Mouse (Mus musculus) midbrain, embryonic 16.5 days (tissue): ENCODE measurements around the gene Lrrc8d. TPM values are rescaled to one million over a fixed set of nuclear protein-coding genes. Genes with fewer than 3 reads are reported as not detected.

Source experiments
- ATAC-seq: fragments of 200-750 bp; cut with Nextera tagmentation; 2 replicates; pipeline ENCODE4 v1.8.0; 2017; ENCODE audit warnings: moderate TSS enrichment
- H3K27ac ChIP-seq: fragments of 300-500 bp; sonication (generic); 2 replicates; pipeline ENCODE4 v1.5.1; 2014; ENCODE audit warnings: mild to moderate bottlenecking, low read length, mixed read lengths
- H3K27me3 ChIP-seq: fragments of 300-500 bp; sonication (generic); 2 replicates; pipeline ENCODE4 v1.6.1; 2014; ENCODE audit warnings: low read depth, low read length, mixed read lengths; ENCODE audit not compliant: control insufficient read depth, insufficient read depth
- H3K36me3 ChIP-seq: fragments of 300-500 bp; sonication (generic); 2 replicates; pipeline ENCODE4 v1.6.1; 2014; ENCODE audit warnings: mild to moderate bottlenecking, low read length, moderate library complexity, mixed read lengths; ENCODE audit not compliant: control insufficient read depth, insufficient read depth
- H3K4me1 ChIP-seq: fragments of 300-500 bp; sonication (generic); 2 replicates; pipeline ENCODE4 v1.6.1; 2014; ENCODE audit warnings: mild to moderate bottlenecking, low read length, mixed read lengths; ENCODE audit not compliant: control insufficient read depth, insufficient read depth
- H3K4me2 ChIP-seq: fragments of 300-500 bp; sonication (generic); 2 replicates; pipeline ENCODE4 v1.6.1; 2014; ENCODE audit warnings: mild to moderate bottlenecking, low read length, mixed read lengths
- H3K4me3 ChIP-seq: fragments of 300-500 bp; sonication (generic); 2 replicates; pipeline ENCODE4 v1.5.1; 2014; ENCODE audit warnings: low read depth, mild to moderate bottlenecking, low read length, moderate library complexity, mixed read lengths
- H3K9ac ChIP-seq: fragments of 300-500 bp; sonication (generic); 2 replicates; pipeline ENCODE4 v1.6.1; 2014; ENCODE audit warnings: low read depth, low read length, mixed read lengths
- H3K9me3 ChIP-seq: fragments of 300-500 bp; sonication (generic); replicated peaks from 2 replicates; pipeline ENCODE4 v1.6.1; 2014; ENCODE audit warnings: mild to moderate bottlenecking, low read length, mixed read lengths; ENCODE audit not compliant: control insufficient read depth, poor library complexity, severe bottlenecking
- WGBS: fragments of 180-500 bp; shearing (Covaris S2); extraction: QIAGEN DNeasy Blood & Tissue Kit; methylation state at CpG from one replicate; pipeline ENCODE4 v1.1.7; 2014; 5-methylcytosine and 5-hydroxymethylcytosine counted together
- polyA plus RNA-seq: library from polyadenylated mRNA; unstranded; fragments of >200 nt; fragmentation: Nextera tagmentation; extraction: Ambion mirVana; gene quantifications from 2 replicates; pipeline ENCODE4 v1.2.1, GENCODE M21; 2015

Lrrc8d gene
- polyA plus RNA-seq, 1 experiment from 2014 or later, result 33.9 TPM

DNA sequence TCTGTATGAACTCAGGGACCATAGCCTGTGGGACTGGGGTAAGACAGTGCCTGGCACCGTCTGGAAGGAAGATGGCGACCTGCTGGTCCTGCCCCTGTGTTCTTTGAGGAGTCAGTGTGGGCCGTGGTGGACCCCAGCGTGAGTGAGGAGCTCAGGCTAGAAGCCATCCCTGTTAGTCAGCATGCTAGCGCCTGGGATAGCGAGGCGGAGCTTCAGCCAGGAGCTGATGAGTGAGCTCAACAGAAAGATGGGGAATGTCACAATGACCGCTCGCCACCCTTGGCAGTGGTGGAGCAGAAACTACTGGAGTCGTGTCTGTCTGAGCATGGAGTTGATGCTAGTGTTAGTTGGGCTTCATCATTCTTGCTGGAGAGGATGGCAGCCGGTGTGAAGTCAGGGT, 109.3 kb downstream of the Lrrc8d start:
- no peak overlapping the region for H3K4me2 ChIP-seq
- H3K4me3 ChIP-seq, result no peak overlapping the region
- no peak for ATAC-seq
- WGBS, result 90% methylated on average over 11 of the region's 11 CpGs
- H3K36me3 ChIP-seq, result peaks cover 25% of the 10 kb centered on the region
- no peak overlapping the region for H3K27ac ChIP-seq
- peaks cover 7% of the 10 kb centered on the region for H3K9me3 ChIP-seq
- no peaks in the 10 kb centered on the region for H3K4me1 ChIP-seq
- H3K27me3 ChIP-seq, result no peaks in the 10 kb centered on the region
- H3K9ac ChIP-seq, result no peak overlapping the region

DNA sequence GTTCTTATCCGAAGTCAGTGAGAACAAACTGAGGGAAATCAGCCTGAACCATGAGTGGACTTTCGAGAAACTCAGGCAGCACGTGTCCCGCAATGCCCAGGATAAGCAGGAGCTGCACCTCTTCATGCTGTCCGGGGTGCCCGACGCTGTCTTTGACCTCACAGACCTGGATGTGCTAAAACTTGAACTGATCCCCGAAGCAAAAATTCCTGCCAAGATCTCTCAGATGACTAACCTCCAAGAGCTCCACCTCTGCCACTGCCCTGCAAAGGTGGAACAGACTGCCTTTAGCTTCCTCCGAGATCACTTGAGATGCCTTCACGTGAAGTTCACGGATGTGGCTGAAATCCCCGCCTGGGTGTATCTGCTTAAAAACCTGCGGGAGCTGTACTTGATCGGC, 113.3 kb downstream of the Lrrc8d start:
- H3K9ac ChIP-seq, result no peak overlapping the region
- H3K4me3 ChIP-seq, result no peak overlapping the region
- H3K4me1 ChIP-seq, result peaks cover 3% of the 10 kb centered on the region; the same call in 1 of the 2 replicates
- H3K4me2 ChIP-seq, result no peak overlapping the region
- H3K36me3 ChIP-seq, result peaks cover 27% of the 10 kb centered on the region
- no peaks in the 10 kb centered on the region for H3K27me3 ChIP-seq
- ATAC-seq, result no peak
- 98% methylated on average over 14 of the region's 14 CpGs for WGBS
- H3K27ac ChIP-seq, result no peak overlapping the region
- peaks cover 7% of the 10 kb centered on the region for H3K9me3 ChIP-seq

DNA sequence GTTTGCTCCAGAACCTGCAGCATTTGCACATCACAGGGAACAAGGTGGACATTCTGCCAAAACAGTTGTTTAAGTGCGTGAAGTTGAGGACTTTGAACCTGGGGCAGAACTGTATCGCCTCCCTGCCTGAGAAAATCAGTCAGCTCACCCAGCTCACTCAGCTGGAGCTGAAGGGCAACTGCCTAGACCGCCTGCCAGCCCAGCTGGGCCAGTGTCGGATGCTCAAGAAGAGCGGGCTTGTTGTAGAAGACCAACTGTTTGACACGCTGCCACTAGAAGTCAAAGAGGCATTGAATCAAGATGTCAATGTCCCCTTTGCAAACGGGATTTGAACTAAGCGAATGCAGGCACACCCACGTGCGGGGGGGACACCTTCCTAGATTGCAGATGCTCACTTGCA, 114.2 kb downstream of the Lrrc8d start:
- peaks cover 7% of the 10 kb centered on the region for H3K9me3 ChIP-seq
- no peaks in the 10 kb centered on the region for H3K27me3 ChIP-seq
- peaks cover 7% of the 10 kb centered on the region; the same call in 1 of the 2 replicates for H3K4me1 ChIP-seq
- no peak for ATAC-seq
- no peak overlapping the region for H3K4me3 ChIP-seq
- no peak overlapping the region for H3K4me2 ChIP-seq
- 91% methylated on average over 10 of the region's 10 CpGs for whole genome bisulfite sequencing
- no peak overlapping the region for H3K27ac ChIP-seq
- peaks cover 27% of the 10 kb centered on the region for H3K36me3 ChIP-seq
- H3K9ac ChIP-seq, result no peak overlapping the region

DNA sequence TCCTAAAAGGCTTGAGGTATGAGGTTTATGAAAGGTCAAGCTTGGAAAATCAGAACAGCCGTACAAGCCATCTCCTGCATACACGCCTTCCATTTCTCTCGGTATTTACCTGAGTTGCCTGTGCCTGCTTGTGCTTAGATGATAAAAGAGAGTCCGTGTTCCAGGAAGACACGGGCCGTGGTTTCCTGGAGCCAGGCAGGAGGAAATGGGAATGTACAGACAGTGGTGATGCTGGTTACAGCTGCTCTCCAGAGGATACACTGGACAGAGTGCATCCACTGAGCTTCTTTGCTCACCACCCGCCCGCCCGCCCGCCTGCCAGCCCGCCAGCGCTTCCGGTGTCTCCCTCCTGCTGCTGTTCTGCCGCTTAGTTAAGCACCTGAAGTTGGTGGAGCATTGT, 116.3 kb downstream of the Lrrc8d start:
- ATAC-seq, result no peak

DNA sequence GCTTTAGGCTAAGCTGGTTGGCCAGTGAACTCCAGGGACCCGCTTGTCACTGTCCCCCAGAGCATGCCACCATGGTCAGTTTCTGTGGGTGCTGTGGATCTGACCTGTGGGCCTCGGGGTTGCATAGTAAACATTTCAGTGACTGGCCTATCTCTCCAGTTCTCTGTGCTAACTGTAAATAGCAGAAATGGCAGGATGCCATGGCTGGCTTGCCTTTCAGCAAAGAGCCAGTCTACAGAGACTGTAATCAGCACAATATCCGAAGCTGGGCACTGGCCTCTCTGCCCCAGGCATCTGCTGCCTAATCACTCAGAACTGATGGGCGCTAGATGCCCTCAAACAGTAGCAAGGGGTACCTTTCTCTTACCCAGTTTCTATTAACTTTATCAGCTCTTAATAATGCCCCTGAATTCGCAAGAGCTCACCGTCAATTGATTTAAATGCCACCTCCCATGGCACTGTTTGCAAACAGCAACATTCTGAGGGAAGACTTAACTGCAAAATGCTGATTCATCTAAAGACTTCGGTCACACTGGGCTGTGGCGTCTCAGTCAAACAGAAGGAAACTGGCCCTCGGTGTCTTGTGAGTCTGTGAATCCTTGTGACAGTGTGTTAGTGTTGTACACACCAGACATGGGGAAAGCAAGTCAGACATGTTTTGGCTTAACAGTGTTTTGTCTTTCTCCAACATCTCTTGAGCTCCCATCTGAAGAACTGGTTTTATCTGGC, 117.6 kb downstream of the Lrrc8d start:
- no peak overlapping the region for H3K27ac ChIP-seq
- 0 out of 2 replicates have a peak, but pooled peaks have one; percentile 34 for ATAC-seq

More for the DNA sequence above, 116.3 kb downstream of the Lrrc8d start:
- Histone ChIP-seq H3K27ac (no peak overlapping the region), H3K36me3 (peaks cover 27% of the 10 kb centered on the region), H3K9ac (no peak overlapping the region), H3K4me2 (no peak overlapping the region), H3K4me1 (peaks cover 7% of the 10 kb centered on the region; the same call in 1 of the 2 replicates), H3K9me3 (peaks cover 7% of the 10 kb centered on the region), H3K4me3 (no peak overlapping the region), H3K27me3 (no peaks in the 10 kb centered on the region)
- 90% methylated on average over 14 of the region's 14 CpGs for WGBS

DNA sequence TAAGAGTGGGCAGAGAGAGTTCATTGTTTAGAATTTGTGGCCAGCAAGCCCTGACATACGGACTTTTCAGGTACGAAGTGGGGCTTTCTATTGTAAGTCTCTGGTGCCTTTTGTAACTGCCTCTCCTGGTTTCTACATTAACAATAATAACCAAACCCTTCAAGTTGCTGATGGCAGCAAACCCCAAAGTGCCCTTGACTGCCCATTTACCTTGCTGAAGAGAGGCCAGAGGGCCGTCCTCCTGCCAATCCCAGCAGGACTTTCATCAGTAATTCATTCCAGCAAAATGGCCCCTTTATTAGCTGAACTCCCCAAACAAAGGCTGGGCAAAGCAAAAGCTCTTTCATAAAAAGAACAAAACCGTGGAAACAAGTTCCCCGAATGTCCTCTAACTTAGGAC, 118.6 kb downstream of the Lrrc8d start:
- Histone ChIP-seq H3K4me1 (peaks cover 14% of the 10 kb centered on the region), H3K36me3 (peaks cover 8% of the 10 kb centered on the region), H3K27me3 (no peaks in the 10 kb centered on the region), H3K4me2 (no peak overlapping the region), H3K9me3 (no peaks in the 10 kb centered on the region), H3K4me3 (no peak overlapping the region), H3K9ac (no peak overlapping the region), H3K27ac (no peak overlapping the region)
- WGBS, result 27% methylated on average over 5 of the region's 5 CpGs
- no peak for ATAC-seq

More for the DNA sequence above, 117.6 kb downstream of the Lrrc8d start:
- Histone ChIP-seq H3K36me3 (peaks cover 18% of the 10 kb centered on the region), H3K4me3 (no peak overlapping the region), H3K4me1 (peaks cover 7% of the 10 kb centered on the region; the same call in 1 of the 2 replicates), H3K27me3 (no peaks in the 10 kb centered on the region), H3K4me2 (no peak overlapping the region), H3K9me3 (peaks cover 4% of the 10 kb centered on the region; the same call in 1 of the 2 replicates), H3K9ac (no peak overlapping the region)
- 78% methylated on average over 9 of the region's 9 CpGs for WGBS

DNA sequence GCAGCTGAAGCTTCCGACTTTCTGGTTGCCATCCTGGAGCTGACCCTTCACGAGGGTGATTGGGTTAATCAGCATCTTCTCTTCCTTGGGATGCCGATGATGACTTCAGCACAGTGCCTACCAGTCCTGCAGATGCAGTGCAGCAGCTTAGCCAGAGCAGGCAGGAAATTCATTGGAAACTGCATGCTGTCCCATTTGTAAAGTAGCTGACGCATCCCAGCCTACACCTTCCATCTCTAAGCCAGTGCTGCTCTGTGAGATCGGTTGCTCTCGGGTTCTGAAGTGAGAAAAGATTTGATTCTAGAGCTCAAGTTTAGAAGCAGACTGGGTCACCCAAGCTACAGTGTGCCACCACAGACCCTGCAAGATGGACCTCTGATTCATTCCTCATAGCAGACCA, 121.6 kb downstream of the Lrrc8d start:
- ATAC-seq, result no peak
- Histone ChIP-seq H3K9me3 (no peaks in the 10 kb centered on the region), H3K4me2 (no peak overlapping the region), H3K4me1 (peaks cover 14% of the 10 kb centered on the region), H3K27me3 (no peaks in the 10 kb centered on the region), H3K27ac (no peak overlapping the region), H3K36me3 (no peaks in the 10 kb centered on the region), H3K9ac (no peak overlapping the region), H3K4me3 (no peak overlapping the region)
- WGBS, result 78% methylated on average over 6 of the region's 6 CpGs

DNA sequence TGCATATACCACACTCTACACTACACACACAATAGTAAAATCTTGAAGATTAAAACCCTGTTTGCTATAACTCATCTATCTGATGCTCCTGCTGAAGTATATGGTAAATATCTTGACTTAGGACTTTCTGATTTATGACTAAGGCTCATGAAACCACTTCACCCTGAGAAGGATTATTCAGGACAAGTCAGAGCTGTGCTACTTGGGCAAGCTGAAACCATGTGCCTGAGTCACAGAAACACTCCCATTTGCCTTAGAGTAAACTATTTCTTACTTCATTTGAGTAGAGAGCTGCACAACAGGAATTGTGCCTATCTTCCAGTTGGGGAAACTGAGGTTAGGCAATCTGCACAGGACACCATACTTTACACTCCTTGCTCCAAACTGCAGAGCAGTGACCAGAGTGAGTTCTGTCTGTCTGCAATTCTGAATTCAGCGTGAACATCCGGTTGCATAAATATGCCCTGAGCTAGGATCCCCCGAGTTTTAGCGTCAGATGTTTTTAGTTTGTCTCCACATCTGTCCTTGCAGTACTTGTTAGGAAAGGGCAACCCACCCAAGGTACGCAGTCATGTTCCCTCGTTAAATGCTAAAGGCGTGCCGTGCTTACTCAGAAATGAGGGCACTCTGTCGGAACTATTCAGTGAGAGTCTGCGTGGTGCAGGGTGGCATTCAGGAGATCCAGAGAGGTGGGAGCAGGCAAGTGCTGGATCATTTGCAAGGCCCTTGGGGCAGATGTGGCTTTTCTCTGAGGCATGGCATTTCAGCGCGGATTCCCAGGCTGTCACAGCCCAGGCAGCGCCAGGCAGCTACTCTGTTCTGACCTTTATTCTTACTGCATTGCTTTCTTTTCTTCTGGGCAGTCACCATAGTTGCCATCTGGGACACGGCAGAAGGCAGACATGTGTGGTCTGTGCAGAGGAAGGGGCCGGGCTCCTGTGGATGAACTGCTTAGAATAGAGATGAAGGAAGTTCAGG, 123.0 kb downstream of the Lrrc8d start:
- Histone ChIP-seq H3K4me3 (no peak overlapping the region), H3K27me3 (no peaks in the 10 kb centered on the region), H3K36me3 (no peaks in the 10 kb centered on the region), H3K4me1 (peaks cover 11% of the 10 kb centered on the region), H3K27ac (no peak overlapping the region), H3K4me2 (no peak overlapping the region), H3K9ac (0 out of 2 replicates have a peak overlapping the region, but pooled peaks have one; percentile 5), H3K9me3 (no peaks in the 10 kb centered on the region)
- WGBS, result 38% methylated on average over 15 of the region's 15 CpGs
- ATAC-seq, result peak; percentile 59; the same call in 1 of the 2 replicates
